Mouse (Mus musculus) myocyte (in vitro differentiated cells): ENCODE data around the gene Mpzl2.

Experiments used
- E2F4 ChIP-seq: IDR thresholded peaks from one replicate; pipeline ENCODE4 v1.6.1; 2011; ENCODE audit warnings: mild to moderate bottlenecking, control low read depth, moderate library complexity; ENCODE audit not compliant: insufficient read depth
- MAX ChIP-seq: IDR thresholded peaks from one replicate; pipeline ENCODE4 v1.6.1; 2011; ENCODE audit warnings: low read depth, mild to moderate bottlenecking, control low read depth
- MYOD1 ChIP-seq, 3 experiments: IDR thresholded peaks; one replicate each; pipeline ENCODE4 v1.6.1; 2011; ENCODE audit warnings: control low read depth in 2 of 3, low read depth in 2 of 3, mild to moderate bottlenecking in 2 of 3, moderate library complexity in 1 of 3; ENCODE audit not compliant: insufficient read length in 2 of 3, control insufficient read depth in 1 of 3
- MYOG ChIP-seq, 3 experiments: IDR thresholded peaks; one replicate each; pipeline ENCODE4 v1.6.1; 2011; ENCODE audit warnings: control low read depth in 2 of 3, low read depth in 2 of 3, mild to moderate bottlenecking in 2 of 3; ENCODE audit not compliant: insufficient read length in 2 of 3, control insufficient read depth in 1 of 3, insufficient read depth in 1 of 3
- POLR2A ChIP-seq: IDR thresholded peaks from one replicate; pipeline ENCODE4 v1.6.1; 2011; ENCODE audit warnings: low read depth, mild to moderate bottlenecking, control low read depth, moderate library complexity; ENCODE audit not compliant: insufficient read length
- USF1 ChIP-seq: IDR thresholded peaks from one replicate; pipeline ENCODE4 v1.6.1; 2011; ENCODE audit warnings: low read depth, mild to moderate bottlenecking, control low read depth, moderate library complexity

GRCm38 (mm10) chr9:45066735-45067134 is 27.1 kb downstream of the Mpzl2 start:
- TF ChIP-seq POLR2A (no peak), USF1 (no peak), MYOD1 (IDR thresholded peaks at IDR 0.05; ENCODE audit: control insufficient read depth in 1 of 3, insufficient read length in 2 of 3, low read depth in 2 of 3) (no peak), MAX (no peak), MYOG (IDR thresholded peaks at IDR 0.05; ENCODE audit: control insufficient read depth in 1 of 3, insufficient read depth in 1 of 3, insufficient read length in 2 of 3, low read depth in 2 of 3) (no peak), E2F4 (no peak)
